Mouse (Mus musculus) brain, embryonic 14.5 days (tissue): Measurements from ENCODE around the gene St8sia1.

Experiments used
- CTCF ChIP-seq: fragments of 200-500 bp; IDR thresholded peaks from 2 replicates; pipeline ENCODE4 v1.5.1; 2012; ENCODE audit warnings: inconsistent platforms, mild to moderate bottlenecking, moderate library complexity, borderline replicate concordance; ENCODE audit not compliant: insufficient read depth, insufficient read length; ENCODE audit errors: extremely low read depth
- POLR2A ChIP-seq: fragments of 200-500 bp; IDR thresholded peaks from 2 replicates; pipeline ENCODE4 v1.6.1; 2012; ENCODE audit warnings: mild to moderate bottlenecking, inconsistent platforms, borderline replicate concordance; ENCODE audit not compliant: poor library complexity, insufficient read depth, insufficient read length, severe bottlenecking; ENCODE audit errors: extremely low read depth

DNA sequence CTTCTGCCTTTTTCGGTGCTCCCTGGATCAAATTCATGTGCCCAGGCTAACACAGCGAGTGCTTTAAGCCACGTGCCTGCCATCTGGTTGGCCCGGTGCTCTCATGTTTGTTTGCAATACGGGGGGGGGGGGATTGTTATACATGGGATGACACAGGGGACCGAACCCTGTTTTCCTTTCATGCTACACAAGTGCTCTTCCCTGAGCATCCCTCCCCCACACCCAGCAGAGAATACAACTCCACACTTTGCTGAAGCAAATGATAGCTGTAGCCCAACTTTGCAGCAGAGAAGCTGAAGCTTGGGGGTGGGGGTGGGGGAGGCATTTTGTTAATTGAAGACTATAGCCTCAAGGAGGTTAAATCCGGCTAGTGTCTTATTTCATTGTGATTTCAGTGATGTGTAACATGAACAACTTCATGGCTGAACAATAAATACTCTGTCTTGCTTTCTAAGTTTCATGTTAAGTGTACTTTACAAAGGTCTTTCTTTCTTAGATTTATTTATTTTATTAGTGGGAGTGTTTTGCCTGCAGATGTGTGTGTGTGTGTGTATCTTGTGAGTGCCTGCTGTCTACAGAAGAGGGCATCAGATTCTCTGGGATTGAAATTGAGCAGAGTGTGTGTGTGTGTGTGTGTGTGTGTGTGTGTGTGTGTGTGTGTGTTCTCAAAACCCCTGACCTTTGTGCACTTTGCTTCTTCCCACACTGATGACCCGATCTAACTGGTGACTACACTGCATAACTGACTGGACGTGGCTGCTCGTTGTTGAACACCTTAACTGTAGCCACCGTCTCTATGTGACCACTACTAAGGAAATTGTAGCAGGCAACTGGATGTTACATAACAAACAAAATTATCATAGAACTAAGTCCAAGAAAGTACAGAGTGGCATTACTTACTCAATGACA is 161.4 kb downstream of the St8sia1 start:
- TF ChIP-seq POLR2A (no peak), CTCF (no peak)
